Mouse (Mus musculus): ENCODE measurements around the gene Ube2g1.

Ube2g1 gene

GRCm38 (mm10) chr11:72606694-72607407 lies at the start of gene Ube2g1:
Gene Ube2g1 (plus strand): TSS chr11:72607283.
- DNase-seq (ENCODE audit: low read depth, low spot score): peak; percentile 96

- no peak for DNase-seq (ENCODE audit: low read depth, low spot score)
Measured at GRCm38 (mm10) chr11:72558155-72558554, 48.9 kb upstream of the Ube2g1 start.

GRCm38 (mm10) chr11:72560661-72561060 lies 46.4 kb upstream of the Ube2g1 start:
- DNase-seq (ENCODE audit: low read depth, low spot score): no peak

DNA sequence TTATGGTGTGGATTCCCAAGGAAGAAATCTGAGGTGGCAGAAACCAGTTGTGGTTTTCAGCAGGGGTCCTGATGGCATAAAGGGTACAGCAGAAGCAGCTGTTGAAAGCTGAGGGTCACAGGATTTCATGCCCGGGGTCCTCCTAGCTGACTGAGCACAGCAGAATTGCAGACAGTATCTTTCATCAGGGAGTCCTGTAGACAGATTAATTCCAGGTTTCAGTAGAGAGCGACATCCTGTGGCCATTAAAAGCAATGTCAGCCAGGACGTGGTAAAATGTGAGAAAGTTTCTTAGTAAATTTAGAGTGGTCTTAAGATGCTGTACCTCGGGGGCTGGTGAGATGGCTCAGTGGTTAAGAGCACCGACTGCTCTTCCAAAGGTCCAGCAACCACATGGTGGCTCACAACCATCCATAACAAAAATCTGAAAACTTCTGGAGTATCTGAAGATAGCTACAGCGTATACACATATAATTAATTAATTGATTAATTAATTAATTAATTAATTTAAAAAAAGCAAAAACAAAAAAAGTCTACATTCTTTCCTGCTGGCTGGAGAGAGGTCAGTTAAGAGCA lies 42.8 kb upstream of the Ube2g1 start:
- no peak for DNase-seq (ENCODE audit: low read depth, low spot score)

DNA sequence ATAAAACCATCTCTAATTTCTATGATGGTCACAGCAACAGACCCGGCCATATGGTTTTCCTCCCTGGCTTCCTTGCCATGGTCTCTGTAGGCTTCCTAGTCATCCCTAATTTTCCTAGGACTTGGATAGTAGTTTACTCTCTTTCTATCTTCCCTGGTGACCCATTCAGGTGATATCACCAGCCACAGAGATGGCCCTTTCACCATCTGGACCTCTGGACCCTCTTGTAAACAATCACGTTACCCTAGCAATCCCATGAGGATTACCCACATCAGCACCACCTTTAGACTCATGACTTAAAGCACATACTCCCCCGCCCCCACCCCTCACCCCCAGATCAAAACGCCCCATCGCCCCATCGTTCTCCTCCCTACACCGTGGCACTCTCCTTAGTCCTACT lies 40.8 kb upstream of the Ube2g1 start:
- DNase-seq (ENCODE audit: low read depth, low spot score): no peak

DNA sequence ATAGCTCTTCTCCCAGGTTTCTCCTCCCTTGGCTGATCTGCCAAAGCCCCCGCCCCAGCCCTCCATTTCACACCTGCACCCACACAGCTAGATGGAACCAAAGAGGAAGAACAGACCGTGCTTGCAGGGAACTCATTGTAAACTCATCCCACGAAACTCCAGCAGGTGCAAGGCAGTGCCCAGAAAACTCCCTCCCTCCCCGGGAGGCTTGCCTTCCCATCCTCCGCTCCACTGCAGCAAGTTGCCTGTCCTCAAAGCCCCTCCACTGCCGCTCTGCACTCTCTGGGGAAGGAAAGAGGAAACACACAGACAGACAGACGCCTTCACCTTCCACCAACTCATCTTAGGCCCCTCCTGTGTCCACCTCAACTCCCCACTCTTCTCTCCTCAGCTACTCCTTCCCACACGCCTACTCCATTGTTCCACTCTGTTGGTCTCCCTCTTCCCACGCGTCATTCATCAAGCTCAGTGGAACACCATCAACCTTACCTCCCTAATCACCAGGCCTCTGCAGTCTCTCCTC lies 40.2 kb upstream of the Ube2g1 start:
- no peak for DNase-seq (ENCODE audit: low read depth, low spot score)

- no peak for DNase-seq (ENCODE audit: low read depth, low spot score)
Measured at GRCm38 (mm10) chr11:72569051-72569450, 38.0 kb upstream of the Ube2g1 start.

GRCm38 (mm10) chr11:72569671-72570318 lies 37.3 kb upstream of the Ube2g1 start:
- no peak for DNase-seq (ENCODE audit: low read depth, low spot score)

DNA sequence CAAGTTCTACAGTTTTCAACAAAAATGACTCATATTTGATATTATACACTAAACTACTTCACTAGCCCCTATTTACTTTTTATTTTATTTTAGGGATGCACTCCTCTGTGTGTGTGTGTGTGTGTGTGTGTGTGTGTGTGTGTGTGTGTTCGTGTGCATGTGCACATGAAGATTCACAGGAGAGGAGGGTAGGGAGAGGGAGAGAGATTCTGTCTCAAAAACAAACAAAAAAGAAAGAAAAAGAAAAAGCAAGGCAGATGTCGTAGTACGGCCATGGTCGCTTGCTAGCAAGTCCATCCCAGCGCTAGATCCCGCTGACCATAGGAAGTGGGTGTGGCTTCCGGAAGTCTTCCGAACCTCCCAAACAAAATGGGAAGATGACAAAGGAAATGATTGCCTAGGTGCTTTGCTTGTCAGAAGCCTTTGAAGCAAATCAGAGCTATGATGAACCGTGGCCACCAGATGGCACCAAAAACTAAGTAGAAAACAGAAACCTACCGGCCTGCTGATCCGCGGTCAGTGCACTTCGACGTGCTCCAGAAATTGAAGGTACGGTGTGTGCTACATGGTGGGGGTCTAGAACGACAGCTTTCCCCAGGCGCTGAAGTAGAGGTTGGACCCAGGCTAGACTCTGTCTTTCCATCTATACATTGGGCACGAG lies 36.6 kb upstream of the Ube2g1 start:
- peak; percentile 57 for DNase-seq (ENCODE audit: low read depth, low spot score)

DNA sequence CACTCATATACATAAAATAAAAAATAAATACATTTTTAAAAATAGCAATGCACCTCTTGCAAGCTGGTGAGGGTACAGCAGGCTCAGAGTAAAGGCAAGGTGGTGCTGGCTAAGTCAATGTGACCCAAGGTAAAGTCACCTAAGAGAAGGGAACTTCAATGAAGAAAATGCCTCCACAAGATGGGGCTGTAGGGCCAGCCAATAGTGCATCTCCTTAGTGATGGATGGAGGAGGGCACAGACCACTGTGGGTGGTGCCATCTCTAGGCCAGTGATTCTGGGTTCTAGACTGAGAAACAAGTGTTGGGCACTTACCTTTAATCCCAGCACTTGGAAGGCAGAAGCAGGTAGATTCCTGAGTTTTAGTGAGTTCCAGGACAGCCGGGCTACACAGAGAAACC lies 33.3 kb upstream of the Ube2g1 start:
- DNase-seq (ENCODE audit: low read depth, low spot score): no peak

GRCm38 (mm10) chr11:72576111-72576465 lies 31.0 kb upstream of the Ube2g1 start:
- no peak for DNase-seq (ENCODE audit: low read depth, low spot score)

- DNase-seq (ENCODE audit: low read depth, low spot score): no peak
Measured at GRCm38 (mm10) chr11:72576466-72577351, 30.4 kb upstream of the Ube2g1 start.

DNA sequence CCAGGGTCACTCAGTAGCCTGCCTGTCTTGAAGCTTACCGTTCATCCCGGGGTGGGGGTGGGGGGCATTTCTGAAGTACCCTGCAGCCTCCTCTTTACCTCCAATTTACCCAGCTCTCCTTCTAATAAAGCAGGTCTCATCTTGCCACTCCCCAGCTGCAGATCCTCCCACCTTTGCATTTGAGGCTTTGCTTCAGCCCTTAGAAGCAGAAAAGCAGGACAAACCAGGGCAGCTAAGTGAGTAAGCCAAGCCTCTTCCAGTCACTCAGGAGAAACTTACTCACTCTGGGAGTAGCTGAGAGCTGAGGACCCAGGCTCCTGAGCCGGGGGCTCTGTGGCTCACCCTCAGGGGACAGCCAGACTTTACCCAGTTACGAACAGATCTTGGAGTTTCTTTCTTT lies 28.6 kb upstream of the Ube2g1 start:
- no peak for DNase-seq (ENCODE audit: low read depth, low spot score)

GRCm38 (mm10) chr11:72581609-72582447 lies 25.3 kb upstream of the Ube2g1 start:
- no peak for DNase-seq (ENCODE audit: low read depth, low spot score)

DNA sequence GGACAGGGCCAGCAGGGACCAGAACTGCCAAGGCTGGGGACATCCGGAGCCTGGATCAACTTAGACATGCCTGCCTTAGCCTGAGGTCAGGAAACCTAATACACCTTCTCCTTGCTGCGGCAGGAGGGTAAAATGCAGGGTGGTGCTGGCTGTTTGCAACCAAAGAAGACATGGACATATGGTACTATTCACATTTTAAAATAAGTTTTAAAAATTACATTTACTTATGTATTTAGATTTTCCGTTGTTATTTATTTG lies 24.7 kb upstream of the Ube2g1 start:
- DNase-seq (ENCODE audit: low read depth, low spot score): no peak

GRCm38 (mm10) chr11:72583092-72583491 lies 24.0 kb upstream of the Ube2g1 start:
- no peak for DNase-seq (ENCODE audit: low read depth, low spot score)

GRCm38 (mm10) chr11:72586570-72586969 lies 20.5 kb upstream of the Ube2g1 start:
- DNase-seq (ENCODE audit: low read depth, low spot score): no peak

- no peak for DNase-seq (ENCODE audit: low read depth, low spot score)
Measured at GRCm38 (mm10) chr11:72587537-72588233, 19.4 kb upstream of the Ube2g1 start.

- no peak for DNase-seq (ENCODE audit: low read depth, low spot score)
Measured at GRCm38 (mm10) chr11:72595010-72595737, 11.9 kb upstream of the Ube2g1 start.

Measured in c-Kit-negative CD71-positive TER-119-positive erythroid progenitor cells, embryonic 14.5 days (primary cell).